Mouse (Mus musculus): ENCODE data around the gene Faf2. TPM values are rescaled to one million over a fixed set of nuclear protein-coding genes. Genes with fewer than 3 reads are reported as not detected.
A peak's percentile ranks its signal among the peaks of the same experiment; 100 is the strongest.
"Not testable (repeated sequence)": the region's sequence is repeated elsewhere in the genome, so short reads cannot be mapped to it uniquely, and the experiment has no call there.

Gene Faf2
- polyA plus RNA-seq, 1 experiment from 2014 or later: 92.9 TPM

- no peak overlapping the region for H3K4me2 ChIP-seq
- no peak overlapping the region for H3K27ac ChIP-seq
- no peak for ATAC-seq (ENCODE audit: insufficient number of reproducible peaks, insufficient read depth, low FRiP score, low TSS enrichment, low read depth)
- no peaks in the 10 kb centered on the region for H3K9me3 ChIP-seq
- H3K36me3 ChIP-seq: peaks cover 5% of the 10 kb centered on the region; the same call in 1 of the 2 replicates
- no peak overlapping the region for H3K9ac ChIP-seq
- H3K27me3 ChIP-seq: peaks cover 5% of the 10 kb centered on the region; the same call in 1 of the 2 replicates
- H3K4me3 ChIP-seq: no peak overlapping the region
- 64% methylated on average over 3 of the region's 3 CpGs for WGBS
- peaks cover 16% of the 10 kb centered on the region for H3K4me1 ChIP-seq
Observed at GRCm38 (mm10) chr13:54608002-54608401, 13.6 kb upstream of the Faf2 start.

DNA sequence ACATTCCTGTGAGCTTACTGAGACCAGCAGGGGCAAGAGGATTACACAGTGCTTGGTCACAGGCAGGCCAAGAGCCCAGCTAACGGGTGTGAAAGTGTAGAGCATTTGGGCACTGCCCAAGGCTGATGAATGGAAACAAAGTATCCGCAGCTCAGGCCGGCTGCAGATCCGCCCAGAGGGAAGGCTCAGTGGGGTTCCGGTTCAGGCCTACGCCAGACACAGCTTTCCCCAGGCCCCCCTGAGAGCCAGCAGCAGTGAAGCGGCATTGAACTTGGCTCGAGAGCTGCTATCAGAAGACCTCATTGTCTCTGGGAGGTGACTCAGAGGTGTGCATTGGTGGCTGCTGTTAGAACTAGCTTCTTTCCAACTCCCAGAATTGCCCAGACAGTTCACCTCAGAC is 12.9 kb upstream of the Faf2 start:
- H3K4me2 ChIP-seq: 0 out of 2 replicates have a peak overlapping the region, but pooled peaks have one; percentile 12
- H3K9ac ChIP-seq: peak overlapping the region; percentile 53; the same call in 1 of the 2 replicates
- H3K4me1 ChIP-seq: peaks cover 16% of the 10 kb centered on the region
- 19% methylated on average over 8 of the region's 8 CpGs for WGBS
- ATAC-seq (ENCODE audit: insufficient number of reproducible peaks, insufficient read depth, low FRiP score, low TSS enrichment, low read depth): no peak
- peaks cover 5% of the 10 kb centered on the region; the same call in 1 of the 2 replicates for H3K27me3 ChIP-seq
- no peak overlapping the region for H3K27ac ChIP-seq
- no peaks in the 10 kb centered on the region for H3K9me3 ChIP-seq
- H3K4me3 ChIP-seq: no peak overlapping the region
- H3K36me3 ChIP-seq: peaks cover 5% of the 10 kb centered on the region; the same call in 1 of the 2 replicates

- ATAC-seq (ENCODE audit: insufficient number of reproducible peaks, insufficient read depth, low FRiP score, low TSS enrichment, low read depth): no peak
- Histone ChIP-seq H3K27ac (no peak overlapping the region), H3K4me3 (no peak overlapping the region), H3K4me2 (no peak overlapping the region), H3K9ac (peak overlapping the region; percentile 53; the same call in 1 of the 2 replicates), H3K36me3 (peaks cover 5% of the 10 kb centered on the region; the same call in 1 of the 2 replicates), H3K9me3 (no peaks in the 10 kb centered on the region), H3K27me3 (peaks cover 5% of the 10 kb centered on the region; the same call in 1 of the 2 replicates), H3K4me1 (peaks cover 16% of the 10 kb centered on the region)
- WGBS: 5% methylated on average over 1 of the region's 1 CpGs
Observed at GRCm38 (mm10) chr13:54609301-54609700, 12.3 kb upstream of the Faf2 start.

- Histone ChIP-seq H3K9me3 (no peaks in the 10 kb centered on the region), H3K4me3 (peak overlapping the region; percentile 71), H3K27ac (no peak overlapping the region), H3K4me2 (peak overlapping the region; percentile 94), H3K27me3 (peaks cover 5% of the 10 kb centered on the region; the same call in 1 of the 2 replicates), H3K36me3 (no peaks in the 10 kb centered on the region), H3K4me1 (peaks cover 16% of the 10 kb centered on the region), H3K9ac (peak overlapping the region; percentile 81)
- WGBS: 8% methylated on average over 13 of the region's 13 CpGs
- no peak for ATAC-seq (ENCODE audit: insufficient number of reproducible peaks, insufficient read depth, low FRiP score, low TSS enrichment, low read depth)
Observed at GRCm38 (mm10) chr13:54610613-54610971, 11.0 kb upstream of the Faf2 start.

GRCm38 (mm10) chr13:54610972-54611754 is 10.4 kb upstream of the Faf2 start, which contains the start of gene Cltb:
Gene Cltb, minus strand, starts transcription at chr13:54611344.
- Histone ChIP-seq H3K4me3 (peak within 1 kb of the TSS; percentile 71), H3K36me3 (no peaks in the 10 kb centered on the region), H3K4me1 (peaks cover 16% of the 10 kb centered on the region), H3K27me3 (peaks cover 5% of the 10 kb centered on the region; the same call in 1 of the 2 replicates), H3K27ac (peak within 1 kb of the TSS; percentile 22; the same call in 1 of the 2 replicates), H3K9me3 (no peaks in the 10 kb centered on the region), H3K9ac (peak within 1 kb of the TSS; percentile 81), H3K4me2 (peak within 1 kb of the TSS; percentile 94)
- ATAC-seq (ENCODE audit: insufficient number of reproducible peaks, insufficient read depth, low FRiP score, low TSS enrichment, low read depth): peak; percentile 32; the same call in 1 of the 2 replicates
- WGBS: 1% methylated on average over 66 of the region's 66 CpGs

DNA sequence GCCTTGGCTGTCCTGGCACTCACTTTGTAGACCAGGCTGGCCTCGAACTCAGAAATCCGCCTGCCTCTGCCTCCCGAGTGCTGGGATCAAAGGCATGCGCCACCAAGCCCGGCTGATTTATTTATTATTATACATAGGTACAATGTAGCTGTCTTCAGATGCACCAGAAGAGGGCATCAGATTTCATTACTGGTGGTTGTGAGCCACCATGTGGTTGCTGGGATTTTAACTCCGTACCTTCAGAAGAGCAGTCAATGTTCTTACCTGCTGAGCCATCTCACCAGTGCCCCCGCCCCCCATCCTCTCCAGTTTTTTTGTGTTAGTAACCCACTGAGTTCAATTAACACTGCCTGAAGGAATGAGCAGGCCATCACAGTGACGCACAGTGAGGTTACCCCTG is 8.4 kb upstream of the Faf2 start:
- H3K27ac ChIP-seq; H3K36me3 ChIP-seq; ATAC-seq (ENCODE audit: insufficient number of reproducible peaks, insufficient read depth, low FRiP score, low TSS enrichment, low read depth); H3K4me3 ChIP-seq; H3K9me3 ChIP-seq; H3K27me3 ChIP-seq; H3K4me2 ChIP-seq; H3K9ac ChIP-seq: not testable (repeated sequence)
- H3K4me1 ChIP-seq: peaks cover 16% of the 10 kb centered on the region
- 87% methylated on average over 8 of the region's 8 CpGs for WGBS

DNA sequence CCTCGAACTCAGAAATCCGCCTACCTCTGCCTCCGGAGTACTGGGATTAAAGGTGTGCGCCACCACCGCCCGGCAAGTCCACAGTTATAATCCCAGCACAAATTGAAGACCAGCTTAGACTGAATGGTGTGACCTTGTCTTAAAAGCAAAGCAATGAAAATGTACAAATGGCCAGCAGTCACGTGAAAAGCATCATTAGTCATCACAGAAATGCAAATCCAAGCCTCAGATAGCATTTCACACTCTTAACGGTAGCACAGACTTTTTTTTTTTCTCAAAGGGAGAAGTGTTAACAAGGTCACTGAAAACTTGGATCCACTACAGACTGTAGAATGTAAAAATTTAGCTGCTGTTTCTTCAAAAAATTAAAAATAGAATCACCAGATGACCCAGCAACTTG is 5.3 kb upstream of the Faf2 start:
- Histone ChIP-seq H3K4me2 (no peak overlapping the region), H3K9ac (no peak overlapping the region), H3K9me3 (no peaks in the 10 kb centered on the region), H3K27ac (no peak overlapping the region), H3K27me3 (no peaks in the 10 kb centered on the region), H3K4me1 (peaks cover 3% of the 10 kb centered on the region; the same call in 1 of the 2 replicates), H3K4me3 (no peak overlapping the region), H3K36me3 (no peaks in the 10 kb centered on the region)
- WGBS: 81% methylated on average over 8 of the region's 8 CpGs
- ATAC-seq (ENCODE audit: insufficient number of reproducible peaks, insufficient read depth, low FRiP score, low TSS enrichment, low read depth): no peak

DNA sequence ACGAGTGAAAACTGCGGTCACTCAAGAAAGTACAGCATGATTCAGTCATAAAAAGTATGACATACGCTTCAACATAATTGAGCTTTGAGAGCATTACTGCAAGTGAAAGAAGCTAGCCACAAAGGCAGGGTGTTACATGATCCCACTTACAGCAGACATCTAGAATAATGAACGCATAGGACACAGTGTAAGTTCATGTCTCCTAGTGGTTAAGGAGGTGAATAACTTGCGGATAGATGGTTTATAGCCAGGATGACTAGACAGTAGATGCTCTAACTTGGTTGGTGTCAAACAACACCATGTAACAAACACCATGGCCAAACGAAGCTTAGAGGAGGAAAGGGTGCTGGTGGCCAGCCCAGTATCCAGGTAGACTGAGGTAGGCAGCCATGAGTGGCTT is 4.6 kb upstream of the Faf2 start:
- no peak for ATAC-seq (ENCODE audit: insufficient number of reproducible peaks, insufficient read depth, low FRiP score, low TSS enrichment, low read depth)
- no peak overlapping the region for H3K27ac ChIP-seq
- no peak overlapping the region for H3K9ac ChIP-seq
- H3K4me3 ChIP-seq: no peak overlapping the region
- no peaks in the 10 kb centered on the region for H3K4me1 ChIP-seq
- H3K4me2 ChIP-seq: no peak overlapping the region
- 56% methylated on average over 6 of the region's 6 CpGs for WGBS
- no peaks in the 10 kb centered on the region for H3K27me3 ChIP-seq
- no peaks in the 10 kb centered on the region for H3K9me3 ChIP-seq
- H3K36me3 ChIP-seq: no peaks in the 10 kb centered on the region

- Histone ChIP-seq H3K27me3 (no peaks in the 10 kb centered on the region), H3K4me1 (peaks cover 11% of the 10 kb centered on the region), H3K36me3 (0 out of 2 replicates have a peak, but pooled peaks cover 4% of the 10 kb centered on the region), H3K27ac (peak overlapping the region; percentile 88), H3K9ac (peak overlapping the region; percentile 97), H3K9me3 (no peaks in the 10 kb centered on the region), H3K4me3 (peak overlapping the region; percentile 94), H3K4me2 (peak overlapping the region; percentile 77)
- ATAC-seq (ENCODE audit: insufficient number of reproducible peaks, insufficient read depth, low FRiP score, low TSS enrichment, low read depth): no peak
- under 1% methylated on average over 27 of the region's 27 CpGs for WGBS
Observed at GRCm38 (mm10) chr13:54621960-54622521, 457 bp downstream of the Faf2 start.

DNA sequence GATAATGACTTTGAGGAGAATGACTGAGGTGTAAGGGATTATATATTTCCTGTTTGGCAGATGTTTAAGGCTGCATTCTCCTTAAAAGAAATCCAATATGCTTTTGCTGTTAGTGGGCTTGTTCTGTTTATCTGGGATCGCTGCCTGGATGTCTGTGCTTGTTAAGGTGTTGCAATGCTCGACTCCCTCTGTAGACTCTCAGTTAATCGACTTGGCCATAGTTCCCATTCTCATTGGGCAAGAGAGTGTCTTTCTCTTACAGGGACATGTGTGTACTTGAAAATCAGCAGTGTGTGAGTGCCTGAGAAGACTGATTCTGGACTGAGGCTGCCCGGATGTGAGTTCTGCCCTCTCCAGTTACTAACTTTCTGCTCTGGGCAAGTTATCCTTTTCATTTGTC is 7.5 kb downstream of the Faf2 start:
- no peaks in the 10 kb centered on the region for H3K27me3 ChIP-seq
- no peaks in the 10 kb centered on the region; the same call in 1 of the 2 replicates for H3K4me1 ChIP-seq
- no peak overlapping the region for H3K27ac ChIP-seq
- WGBS: 77% methylated on average over 4 of the region's 4 CpGs
- H3K4me3 ChIP-seq: no peak overlapping the region
- peaks cover 28% of the 10 kb centered on the region for H3K36me3 ChIP-seq
- ATAC-seq (ENCODE audit: insufficient number of reproducible peaks, insufficient read depth, low FRiP score, low TSS enrichment, low read depth): no peak
- no peak overlapping the region for H3K9ac ChIP-seq
- no peaks in the 10 kb centered on the region for H3K9me3 ChIP-seq
- no peak overlapping the region for H3K4me2 ChIP-seq

DNA sequence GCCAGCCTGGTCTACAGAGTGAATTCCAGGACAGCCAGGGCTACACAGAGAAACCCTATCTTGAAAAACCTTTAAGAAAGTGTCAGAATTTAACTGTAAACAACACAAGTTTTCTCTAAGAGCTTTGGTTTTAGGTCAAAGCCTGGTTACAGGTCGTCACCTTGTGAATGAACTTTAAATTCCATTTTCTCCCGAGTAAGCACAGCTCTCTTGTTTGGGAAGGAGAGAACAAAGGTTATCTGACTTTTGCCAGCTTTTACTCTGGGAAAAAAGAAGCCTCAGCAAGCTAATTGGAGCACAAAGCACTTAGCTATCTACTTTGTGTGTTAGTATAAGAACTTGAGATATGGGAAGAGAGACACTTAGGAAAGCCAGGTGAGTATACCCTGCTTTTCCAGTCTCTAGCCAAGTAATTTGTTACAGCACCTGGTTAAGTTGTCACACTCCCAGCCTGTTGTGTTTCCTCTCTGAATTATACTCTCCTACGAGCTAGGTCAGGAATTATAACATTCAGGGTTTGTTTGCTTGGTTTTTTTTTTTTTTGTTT is 11.2 kb downstream of the Faf2 start:
- 82% methylated on average over 3 of the region's 3 CpGs for WGBS
- Histone ChIP-seq H3K27ac (no peak overlapping the region), H3K9ac (no peak overlapping the region), H3K9me3 (no peaks in the 10 kb centered on the region), H3K27me3 (no peaks in the 10 kb centered on the region), H3K36me3 (peaks cover 37% of the 10 kb centered on the region), H3K4me3 (no peak overlapping the region), H3K4me2 (no peak overlapping the region), H3K4me1 (no peaks in the 10 kb centered on the region; the same call in 1 of the 2 replicates)
- no peak for ATAC-seq (ENCODE audit: insufficient number of reproducible peaks, insufficient read depth, low FRiP score, low TSS enrichment, low read depth)
